Mouse (Mus musculus): ENCODE results near the gene Notch2.

Gene Notch2

DNA sequence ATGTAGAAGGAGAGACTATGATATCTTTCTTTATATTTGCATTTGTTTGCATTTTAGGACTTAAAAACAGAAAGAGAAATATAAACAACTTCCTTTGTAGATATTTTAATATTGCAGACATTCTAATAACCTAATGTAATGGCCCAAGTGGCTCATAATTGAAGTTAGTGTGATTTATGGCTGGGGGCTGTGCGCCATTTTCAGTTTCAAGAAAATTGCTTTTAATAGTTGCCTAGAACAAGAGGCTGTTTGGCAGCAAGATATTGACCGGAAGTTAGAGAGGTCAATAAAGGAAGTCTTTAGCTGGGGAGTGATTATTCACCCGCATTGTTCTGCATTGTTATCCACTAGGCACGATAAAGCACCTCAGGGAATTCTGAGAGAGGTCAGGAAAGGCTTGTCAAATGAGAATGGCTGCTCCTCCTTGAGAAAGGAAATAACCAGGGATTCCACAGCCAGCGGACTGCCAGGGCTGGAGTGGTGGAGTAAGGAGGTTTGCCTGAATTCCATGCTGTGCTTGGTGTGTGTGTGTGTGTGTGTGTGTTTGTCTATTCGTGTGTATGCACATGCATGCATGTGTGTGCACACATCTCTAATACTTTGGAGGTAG lies 61.4 kb downstream of the Notch2 start:
- no peak for DNase-seq (ENCODE audit: low spot score)

DNA sequence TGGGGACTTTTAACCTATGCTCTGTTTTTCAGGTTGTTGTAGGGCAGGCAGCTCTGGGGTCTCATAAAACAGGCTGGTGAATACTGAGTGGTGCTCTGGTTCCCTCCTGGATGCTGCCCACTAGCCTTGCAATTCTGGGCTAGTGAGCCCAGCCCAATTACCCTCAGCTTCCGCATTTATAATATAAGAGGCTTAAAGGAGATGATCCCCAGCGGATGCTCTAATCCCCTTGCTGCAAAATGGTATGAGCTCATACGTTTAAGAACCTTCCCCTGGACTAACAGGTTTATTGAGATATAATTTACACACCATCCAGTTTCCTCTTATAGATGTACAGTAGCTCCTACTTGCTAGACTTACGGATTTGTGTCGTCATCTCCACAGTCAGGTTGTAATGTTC lies 64.5 kb downstream of the Notch2 start:
- DNase-seq (ENCODE audit: low spot score) = no peak

DNA sequence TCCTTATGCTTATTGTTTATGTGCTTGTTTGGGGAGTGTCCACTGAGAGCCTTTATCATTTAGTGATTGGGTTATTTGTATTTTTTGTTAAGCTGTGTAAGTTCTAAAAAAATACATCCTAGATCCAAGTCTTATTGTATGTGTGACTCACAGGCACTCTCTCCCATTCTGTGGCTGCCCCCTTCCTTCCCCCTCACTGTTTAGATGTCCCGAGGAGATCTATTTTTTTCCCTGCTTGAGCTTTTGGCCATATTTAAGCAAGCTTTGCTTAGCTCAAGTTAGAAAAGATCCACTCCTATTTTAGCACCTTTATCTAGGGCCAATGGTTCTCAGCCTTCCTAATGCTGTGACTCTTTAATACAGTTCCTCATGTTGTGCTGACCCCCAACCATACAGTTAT lies 65.5 kb downstream of the Notch2 start:
- DNase-seq (ENCODE audit: low spot score) = no peak

DNA sequence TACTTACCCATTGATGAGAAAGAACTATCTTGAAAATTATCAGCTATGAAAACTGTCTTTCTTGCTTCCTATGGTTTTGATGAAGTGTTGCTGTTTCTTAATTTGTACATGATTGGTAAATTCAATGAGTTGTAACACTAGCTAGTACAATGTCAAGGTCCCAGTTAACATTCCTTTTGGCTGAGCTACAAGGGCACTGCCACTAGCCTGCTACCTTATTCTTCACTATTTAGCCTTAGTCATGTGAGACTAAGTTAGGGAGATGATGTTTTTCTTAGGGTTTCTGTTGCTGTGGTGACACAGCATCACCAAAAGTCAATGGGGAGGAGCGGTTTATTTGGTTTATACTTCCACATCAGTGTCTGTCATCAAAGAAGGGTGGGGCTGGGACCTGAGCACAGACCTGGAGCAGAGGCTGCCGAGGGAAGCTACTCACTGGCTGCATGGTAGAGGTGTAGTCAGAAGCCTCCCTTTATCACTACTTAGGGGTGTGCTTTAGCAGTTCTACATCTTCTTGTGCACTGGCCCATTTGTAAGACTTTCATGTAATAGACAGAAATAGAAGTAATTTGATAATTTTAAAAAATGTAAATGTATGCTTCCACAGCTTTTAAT lies 66.4 kb downstream of the Notch2 start:
- DNase-seq (ENCODE audit: low spot score) = no peak

DNA sequence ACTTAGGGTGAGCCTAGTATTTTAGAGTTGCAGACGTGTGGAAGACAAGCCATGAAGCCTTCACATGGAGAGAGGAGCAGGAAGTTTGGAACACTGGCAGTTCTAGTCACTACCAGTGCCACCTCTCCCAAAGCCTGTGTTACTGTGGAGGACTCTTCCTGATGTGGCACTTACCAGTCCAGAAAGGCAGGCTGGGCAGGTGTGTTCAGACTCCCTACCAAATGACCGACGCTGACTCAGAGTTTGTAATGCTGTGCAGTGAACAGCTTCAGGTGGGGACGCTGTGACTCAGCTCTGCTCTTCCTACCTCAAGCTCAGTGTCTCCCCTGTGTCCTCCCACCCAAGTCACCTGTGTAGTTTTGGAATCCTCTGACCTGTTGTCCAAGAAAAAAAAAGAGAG lies 67.3 kb downstream of the Notch2 start:
- no peak for DNase-seq (ENCODE audit: low spot score)

DNA sequence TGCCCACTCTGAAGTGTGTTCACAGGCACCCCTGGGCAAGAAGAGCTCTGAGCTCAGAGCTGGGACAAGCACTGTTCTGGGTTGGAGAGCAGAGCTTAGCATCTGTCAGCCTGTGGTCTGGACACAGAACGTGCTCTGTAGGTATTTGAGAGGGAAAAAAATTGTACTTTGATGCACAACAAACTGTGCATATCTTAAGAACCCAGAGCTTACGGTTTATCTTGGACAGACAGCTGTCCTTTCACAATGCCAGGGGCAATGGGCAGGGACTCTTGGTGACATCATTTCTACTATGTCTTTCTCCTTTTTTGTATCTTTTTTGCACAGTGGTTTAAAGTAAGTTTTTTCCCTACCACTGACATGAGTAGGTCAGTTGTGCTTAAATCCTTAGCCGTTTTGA lies 68.9 kb downstream of the Notch2 start:
- no peak for DNase-seq (ENCODE audit: low spot score)

DNA sequence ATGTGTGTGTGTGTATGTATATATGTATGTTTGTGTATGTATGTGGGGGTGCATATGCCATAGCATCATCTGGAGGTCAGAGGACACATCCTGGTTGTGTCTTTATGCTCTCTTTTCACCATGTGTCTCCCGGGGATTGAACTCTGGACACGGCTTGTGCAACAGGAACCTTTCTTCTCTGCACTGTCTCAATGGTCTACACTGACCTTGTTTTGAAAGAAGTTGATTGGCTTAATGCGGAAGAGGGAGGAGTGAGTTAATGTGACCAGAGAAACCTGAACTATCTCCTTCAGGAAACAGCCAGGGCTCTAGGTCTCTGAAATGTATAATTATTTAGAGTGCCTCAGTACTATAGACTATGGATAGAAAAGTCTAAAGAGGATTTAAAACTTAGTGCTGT lies 69.6 kb downstream of the Notch2 start:
- DNase-seq (ENCODE audit: low spot score) = no peak

DNA sequence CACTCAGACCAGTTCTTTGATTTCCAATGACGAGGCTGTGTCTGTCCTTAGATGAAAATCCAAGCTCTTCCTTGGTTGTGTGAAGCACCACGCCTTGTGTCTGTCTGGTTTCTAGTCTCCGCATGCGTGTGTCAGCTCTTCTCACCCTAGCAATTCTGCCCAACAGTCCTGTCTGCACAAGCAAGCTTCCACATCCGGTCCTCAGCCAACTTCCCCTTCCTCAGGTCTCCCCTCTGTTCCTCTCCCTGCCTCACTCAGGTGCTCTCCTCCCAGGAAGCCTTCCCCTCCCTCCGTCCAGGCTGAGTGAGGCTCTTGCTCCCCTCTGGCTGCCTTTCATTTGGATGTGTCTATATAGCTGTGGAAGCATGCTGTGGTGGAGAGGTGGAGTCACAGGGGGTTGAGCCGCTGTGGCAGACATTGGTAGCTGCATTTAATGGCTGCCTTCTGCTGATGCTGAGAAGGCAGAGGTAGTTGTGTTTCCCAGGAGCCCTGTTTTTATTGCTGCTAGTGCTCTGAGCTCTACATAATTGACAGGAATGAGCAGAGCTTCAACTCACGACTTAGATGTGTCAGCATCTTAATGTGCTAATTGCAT lies 70.8 kb downstream of the Notch2 start:
- no peak for DNase-seq (ENCODE audit: low spot score)

DNA sequence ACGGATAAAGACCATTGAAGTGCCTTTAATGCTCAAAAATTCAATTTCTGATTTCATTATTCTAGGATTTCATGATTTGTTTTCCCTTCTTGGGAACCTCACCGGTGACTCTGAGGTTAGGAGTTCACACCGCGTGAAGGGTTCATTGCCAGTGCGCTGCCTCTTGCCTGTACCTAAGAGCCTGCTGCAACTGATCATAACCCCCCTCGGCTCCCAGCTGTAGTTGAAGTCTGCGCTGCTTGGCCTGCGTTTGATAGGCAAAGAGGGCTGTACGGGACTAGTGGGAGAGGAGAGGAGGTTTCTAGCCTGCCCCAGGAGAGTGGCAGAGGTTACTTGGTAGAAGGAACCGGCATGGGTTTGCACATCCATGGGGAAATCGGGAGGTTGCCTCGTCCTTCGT lies 71.5 kb downstream of the Notch2 start:
- DNase-seq (ENCODE audit: low spot score) = no peak

DNA sequence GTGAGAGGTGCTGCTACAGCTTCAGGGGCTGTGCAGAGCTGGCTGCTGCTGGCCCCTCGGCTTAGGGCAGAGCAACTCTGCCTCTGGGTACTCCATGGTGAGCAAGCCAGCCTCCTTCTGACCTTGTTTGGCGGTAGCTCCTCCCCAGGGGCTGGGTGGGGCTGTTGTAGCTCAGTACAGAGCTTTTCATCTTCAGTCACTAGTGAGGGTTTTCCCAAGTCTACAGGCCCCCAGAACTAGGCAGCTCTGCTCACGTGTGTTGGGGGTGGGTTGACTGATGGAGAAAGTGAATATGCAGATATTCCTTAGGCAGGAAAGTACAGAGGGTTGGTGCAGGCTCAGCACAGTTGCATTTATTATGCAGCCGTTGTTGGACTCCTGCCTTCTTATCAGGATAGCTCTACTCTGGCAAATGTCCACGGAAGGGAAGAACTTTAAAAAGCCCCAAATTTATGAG lies 72.5 kb downstream of the Notch2 start:
- DNase-seq (ENCODE audit: low spot score) = peak; percentile 41

DNA sequence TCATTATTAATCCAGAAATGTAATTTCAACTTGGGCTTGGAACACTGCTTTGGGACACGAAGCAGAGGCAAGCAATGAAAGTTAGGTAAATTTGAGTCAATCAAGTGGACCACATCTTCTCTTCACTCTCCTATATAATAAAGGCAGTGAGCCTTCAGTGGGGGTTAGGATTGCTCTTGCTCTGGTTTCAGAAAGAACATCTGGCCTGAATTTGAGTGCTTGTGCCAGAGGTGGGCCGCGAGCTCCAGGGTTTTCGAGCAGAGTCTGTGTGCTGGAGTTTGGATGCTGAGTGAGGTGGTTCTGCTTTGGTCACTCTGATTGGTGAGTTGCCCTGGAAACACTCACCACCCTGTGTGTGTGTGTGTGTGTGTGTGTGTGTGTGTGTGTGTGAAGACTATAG lies 73.1 kb downstream of the Notch2 start:
- DNase-seq (ENCODE audit: low spot score) = no peak

DNA sequence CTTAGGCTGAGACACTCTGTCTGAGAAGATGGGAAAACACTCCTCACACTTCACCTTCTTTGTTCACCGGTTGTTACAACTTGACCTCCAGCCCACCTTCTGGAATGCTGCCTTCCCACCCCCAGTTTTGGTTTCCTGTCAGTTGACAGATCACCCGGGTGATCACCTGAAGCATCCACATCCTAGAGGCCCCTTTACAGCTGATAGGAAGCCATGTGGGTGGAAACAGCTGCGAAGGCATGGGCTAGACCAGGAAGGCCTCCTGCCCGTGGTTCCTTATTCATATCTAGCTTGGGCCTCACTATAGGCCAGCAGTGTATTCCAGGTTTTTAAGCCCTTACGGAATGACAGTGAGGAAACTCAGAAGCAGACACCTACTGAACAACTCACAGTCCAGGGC lies 73.5 kb downstream of the Notch2 start:
- no peak for DNase-seq (ENCODE audit: low spot score)

DNA sequence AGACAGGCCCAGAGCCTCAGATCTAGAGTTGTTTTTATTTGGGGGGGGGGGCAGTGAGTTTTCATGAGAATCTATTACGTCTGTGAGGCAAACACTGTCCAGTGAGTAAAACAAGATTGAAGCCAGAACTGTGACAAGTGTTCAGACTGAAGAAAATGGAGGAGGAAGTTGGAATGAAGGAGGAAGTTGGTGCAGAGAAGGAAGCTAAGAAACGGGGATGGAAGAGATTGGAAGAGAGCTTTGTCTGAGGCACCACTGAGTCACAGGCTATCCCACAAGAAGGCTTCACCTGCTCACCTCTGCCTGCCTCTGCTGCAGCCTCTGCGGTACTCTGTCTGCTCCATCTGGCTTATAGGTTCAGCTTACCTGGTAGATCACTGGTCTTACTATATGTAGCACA lies 74.2 kb downstream of the Notch2 start:
- DNase-seq (ENCODE audit: low spot score) = no peak

DNA sequence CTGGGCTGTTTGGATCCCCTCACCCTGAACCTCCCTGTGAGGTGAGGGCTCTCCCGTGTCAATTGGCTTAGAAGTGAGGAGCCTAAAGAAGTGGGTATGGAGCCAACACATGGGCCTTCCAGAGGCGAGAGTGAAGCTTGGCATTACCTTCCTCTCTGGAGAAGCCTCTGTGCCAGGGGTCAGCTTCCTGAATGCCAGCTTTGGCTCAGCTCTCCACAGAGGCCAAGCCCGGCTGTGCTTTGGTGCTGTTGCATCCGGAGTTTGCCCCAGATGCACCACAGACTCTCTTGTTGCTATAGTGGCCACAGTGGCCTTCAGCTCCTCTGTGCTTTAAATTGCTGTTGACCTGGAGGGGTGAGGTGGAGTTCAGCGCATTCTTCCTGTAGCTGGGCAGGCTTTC lies 76.4 kb downstream of the Notch2 start:
- DNase-seq (ENCODE audit: low spot score) = no peak

DNA sequence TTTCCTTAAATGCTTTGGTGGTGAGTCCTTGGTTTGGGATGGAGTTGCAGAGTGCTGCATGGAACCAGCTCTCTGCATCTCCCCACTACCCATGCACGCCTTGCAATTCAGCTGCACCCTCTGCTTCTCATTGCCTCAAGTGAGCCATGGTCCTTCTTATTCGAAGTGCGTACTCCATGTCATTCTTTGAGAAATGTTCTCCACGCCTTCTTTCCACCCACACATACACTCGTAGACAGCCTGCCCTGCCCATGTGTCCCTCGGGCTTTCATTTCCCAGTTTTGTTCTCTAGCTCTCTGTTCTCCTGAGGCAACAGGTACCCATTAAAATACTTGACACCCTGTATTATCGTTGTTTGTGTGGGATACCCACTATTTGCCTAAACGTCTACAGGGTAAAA lies 76.8 kb downstream of the Notch2 start:
- DNase-seq (ENCODE audit: low spot score) = no peak

DNA sequence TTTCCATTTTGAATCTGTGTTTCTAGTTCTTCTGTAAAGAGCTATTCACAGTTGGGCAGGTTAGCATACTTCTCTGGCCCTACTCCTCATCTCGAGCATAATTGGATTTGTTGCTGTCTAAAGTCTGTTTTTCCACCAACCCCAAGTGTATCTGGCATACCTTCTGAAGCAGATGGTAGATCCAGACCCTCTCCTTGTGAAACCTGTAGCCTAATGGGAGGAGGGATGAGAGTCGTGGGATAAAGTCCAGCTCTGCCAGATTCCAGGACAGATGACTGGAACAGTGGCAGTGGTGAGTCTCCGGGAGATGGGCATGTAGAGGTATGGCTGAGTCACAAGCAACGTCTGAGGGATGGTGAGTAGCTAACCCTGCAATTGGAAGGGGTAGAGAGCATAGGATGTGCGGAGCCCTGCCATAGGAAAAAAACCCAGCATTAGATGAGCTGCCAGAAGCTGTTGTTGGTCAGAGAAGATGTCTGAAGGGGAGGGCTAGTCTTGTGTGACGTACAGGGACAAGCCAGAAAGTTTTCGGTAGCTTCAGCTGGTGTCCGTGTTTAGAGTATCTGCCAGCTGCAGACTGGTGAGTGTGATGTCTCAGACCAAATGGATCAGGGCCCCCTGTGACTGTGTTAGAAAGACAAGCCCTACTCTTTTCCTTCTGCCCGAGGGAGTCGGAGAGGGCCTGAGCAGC lies 79.5 kb downstream of the Notch2 start:
- no peak for DNase-seq (ENCODE audit: low spot score)

DNA sequence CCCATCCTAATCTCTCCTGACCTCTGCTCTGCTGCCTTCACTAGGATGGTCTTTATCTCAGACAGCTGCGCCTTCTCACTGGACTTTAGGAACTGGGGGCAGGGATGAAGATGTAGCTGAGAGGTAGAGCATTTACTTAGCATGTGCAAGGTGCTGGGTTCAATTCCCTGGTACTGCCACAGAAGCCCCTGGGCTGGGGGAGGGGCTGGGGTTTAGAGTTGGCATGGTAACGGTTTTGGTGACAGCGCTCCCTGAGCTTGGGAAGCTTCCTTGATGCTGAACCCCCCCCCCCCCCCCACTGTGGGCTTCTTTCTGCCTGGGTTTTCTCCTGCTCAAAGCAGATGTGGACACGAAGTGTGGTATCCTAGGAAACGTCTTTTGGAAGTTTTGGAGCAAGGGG lies 80.6 kb downstream of the Notch2 start:
- peak; percentile 50 for DNase-seq (ENCODE audit: low spot score)

DNA sequence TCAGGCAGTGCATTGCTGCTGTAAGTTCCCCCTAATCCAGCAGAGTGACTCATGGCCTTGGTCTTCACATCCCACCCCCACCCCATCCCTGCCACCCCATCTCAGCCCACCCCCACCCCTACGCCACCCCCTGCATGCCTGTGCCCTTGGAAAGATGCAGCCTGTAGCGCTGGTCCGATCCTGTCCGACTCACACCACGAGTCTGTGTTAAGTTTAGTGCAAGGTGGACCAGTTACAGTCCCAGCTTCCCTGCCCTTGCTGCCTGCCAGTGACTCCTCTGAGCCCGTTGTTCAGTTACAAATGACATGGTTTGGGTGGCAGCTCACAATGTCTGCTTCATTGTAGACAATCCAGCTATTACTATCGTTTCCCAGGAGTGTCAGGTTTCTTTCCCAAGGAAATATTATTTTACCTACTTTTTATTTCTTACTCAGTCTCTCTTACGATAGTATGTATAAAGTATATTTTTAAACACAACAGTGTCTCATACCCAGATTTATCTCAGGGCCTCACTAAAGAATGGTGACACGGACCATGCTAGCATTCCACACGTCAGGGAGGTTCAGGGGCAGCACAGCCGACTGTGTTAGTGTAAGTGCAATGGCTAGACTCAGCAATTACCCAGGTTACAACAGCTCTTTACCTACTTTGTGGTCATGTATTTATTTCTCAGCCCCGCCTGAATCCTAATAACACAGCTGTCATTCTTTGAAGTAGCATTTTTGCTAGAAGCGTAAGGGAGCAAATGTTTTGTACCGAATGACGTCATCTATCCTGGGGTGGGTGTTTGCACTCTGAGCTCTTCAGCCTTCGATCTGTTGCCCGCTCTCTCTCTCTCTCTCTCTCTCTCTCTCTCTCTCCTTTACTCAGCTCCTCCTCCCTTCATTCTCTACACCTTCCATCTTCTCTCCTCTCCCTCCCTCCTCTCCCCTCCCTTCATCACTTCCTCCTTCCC lies 81.6 kb downstream of the Notch2 start:
- DNase-seq (ENCODE audit: low spot score) = no peak

DNA sequence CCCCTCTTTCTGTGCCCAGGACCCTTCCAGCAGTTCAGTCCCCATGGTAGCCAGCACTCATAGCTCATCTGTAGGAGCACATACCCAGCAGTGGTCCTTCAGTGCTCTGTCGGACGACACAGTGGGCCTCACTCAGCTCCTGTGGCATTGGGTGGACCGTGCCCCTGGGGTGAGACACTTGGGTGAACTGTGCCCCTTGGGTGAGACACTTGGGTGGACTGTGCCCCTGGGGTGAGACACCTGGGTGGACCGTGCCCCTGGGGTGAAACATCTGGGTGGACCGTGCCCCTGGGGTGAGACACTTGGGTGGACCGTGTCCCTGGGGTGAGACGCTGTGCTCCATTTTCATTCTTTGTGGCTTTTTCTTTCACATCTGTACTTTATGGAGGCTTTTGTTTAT lies 83.7 kb downstream of the Notch2 start:
- DNase-seq (ENCODE audit: low spot score) = no peak

DNA sequence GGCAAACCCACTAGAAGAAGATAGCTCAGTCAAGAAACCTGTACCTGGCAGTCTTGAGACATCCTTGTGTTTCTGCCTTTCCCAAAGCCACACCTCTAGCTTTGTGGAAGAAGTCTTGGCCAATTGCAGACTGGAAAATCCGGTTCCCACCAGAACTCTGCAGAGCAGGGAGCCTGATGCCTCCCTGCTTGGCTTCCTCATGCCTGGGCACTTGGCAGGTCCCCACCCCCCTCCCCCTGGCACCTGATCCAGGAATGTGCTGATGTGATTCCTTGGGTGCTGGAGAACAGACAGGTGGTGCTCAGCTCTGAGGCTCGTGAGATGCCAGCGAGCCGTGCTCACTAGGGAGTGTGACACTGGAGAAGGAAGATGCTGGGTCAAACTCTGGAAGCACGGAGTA lies 85.3 kb downstream of the Notch2 start:
- DNase-seq (ENCODE audit: low spot score) = no peak

DNA sequence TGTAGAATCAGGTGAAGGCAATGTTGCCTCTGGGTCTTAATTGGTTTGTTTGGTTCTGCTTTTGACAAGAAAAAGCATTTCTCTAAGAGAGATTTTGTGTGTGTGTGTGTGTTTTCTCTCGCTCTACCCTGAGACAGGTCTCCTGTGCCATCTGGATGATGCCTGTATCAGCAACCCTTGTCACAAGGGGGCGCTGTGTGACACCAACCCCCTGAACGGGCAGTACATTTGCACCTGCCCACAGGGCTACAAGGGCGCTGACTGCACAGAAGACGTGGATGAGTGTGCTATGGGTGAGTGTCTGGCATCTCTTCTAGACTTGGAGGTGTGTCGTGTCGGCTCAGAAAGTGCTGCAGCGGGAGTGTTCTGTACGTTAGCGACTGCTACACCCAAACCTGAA lies 86.0 kb downstream of the Notch2 start:
- no peak for DNase-seq (ENCODE audit: low spot score)

DNA sequence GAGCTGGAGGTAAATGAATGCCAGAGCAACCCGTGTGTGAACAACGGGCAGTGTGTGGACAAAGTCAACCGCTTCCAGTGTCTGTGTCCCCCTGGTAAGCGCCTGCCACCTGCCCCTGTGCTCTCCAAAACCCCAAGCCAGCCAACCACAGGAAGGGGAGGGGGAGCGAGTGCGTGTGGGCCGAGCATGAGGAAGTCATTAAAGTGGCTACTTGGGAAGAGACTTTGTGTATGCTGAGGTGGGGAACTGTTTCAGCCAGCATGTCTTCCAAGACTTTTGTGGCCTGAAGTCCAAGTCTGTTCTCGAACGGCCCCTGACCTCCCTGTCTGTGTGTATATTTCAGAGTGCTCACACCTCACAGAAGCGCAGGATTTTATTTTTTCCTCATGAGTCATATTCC lies 88.2 kb downstream of the Notch2 start:
- peak; percentile 54 for DNase-seq (ENCODE audit: low spot score)
